Mouse (Mus musculus): Measurements from ENCODE around the gene Mctp2. TPM values are rescaled to one million over a fixed set of nuclear protein-coding genes. Genes with fewer than 3 reads are reported as not detected.
"Not testable (repeated sequence)": the region's sequence is repeated elsewhere in the genome, so short reads cannot be mapped to it uniquely, and the experiment has no call there.

Gene Mctp2
- total and polyA plus RNA-seq, 3 experiments = 0.11 TPM; not detected in 2

DNA sequence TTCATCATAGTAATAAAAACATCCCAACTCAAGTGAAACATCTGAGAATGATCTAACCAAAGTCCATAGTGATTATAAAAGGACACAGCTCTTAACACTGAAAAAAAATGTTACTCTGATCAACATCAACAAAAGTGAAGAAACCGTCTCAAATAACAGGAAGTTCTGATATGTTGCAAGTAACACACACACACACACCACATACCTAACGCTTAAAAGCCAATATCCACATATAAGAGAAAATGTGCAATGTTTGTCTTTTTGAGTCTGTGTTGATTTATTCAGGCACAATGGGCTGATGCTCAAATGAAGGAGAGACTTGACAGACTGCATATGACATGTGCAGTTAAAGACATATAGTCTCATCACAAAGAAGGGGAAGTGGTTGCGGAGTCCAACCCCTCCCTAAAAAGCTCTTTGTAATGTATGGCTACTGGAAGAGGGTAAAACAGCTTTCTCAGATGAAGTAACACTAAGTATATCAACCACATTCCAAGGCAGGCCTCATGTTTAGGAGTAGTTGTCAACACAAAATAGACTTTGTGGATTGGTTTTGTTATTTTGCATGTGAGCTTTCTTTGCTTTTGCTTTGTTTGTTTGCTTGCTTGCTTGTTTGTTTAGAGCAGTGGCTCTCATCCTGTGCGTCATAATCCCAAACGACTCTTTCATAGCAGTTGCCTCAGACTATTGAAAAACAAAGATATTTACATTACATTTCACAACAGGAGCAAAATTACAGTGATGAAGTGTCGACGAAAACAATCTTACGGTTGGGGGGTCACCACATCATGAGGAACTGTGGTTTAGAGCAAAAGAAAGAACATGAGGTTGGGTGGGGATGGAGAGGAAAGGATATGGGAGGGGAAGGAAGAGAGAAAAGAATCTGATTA, 45.4 kb downstream of the Mctp2 start:
- no peaks in the 10 kb centered on the region for H3K4me1 ChIP-seq (ENCODE audit: insufficient read depth, low read depth, low read length)
- ATAC-seq (ENCODE audit: extremely low read depth, insufficient number of reproducible peaks, low FRiP score, poor library complexity, severe bottlenecking) = no peak

GRCm38 (mm10) chr7:72259045-72259444, 47.4 kb downstream of the Mctp2 start:
- TF ChIP-seq CTCF (IDR thresholded peaks at IDR 0.05; ENCODE audit: low read depth, low read length) (no peak), TAL1 (conservative IDR thresholded peaks at IDR 0.05; ENCODE audit: low read depth, low read length) (no peak), POLR2AphosphoS5 (IDR thresholded peaks at IDR 0.05; ENCODE audit: insufficient replicate concordance, low read depth, low read length) (no peak), GATA2 (IDR thresholded peaks at IDR 0.05; ENCODE audit: borderline replicate concordance, low read depth, low read length) (no peak), GATA1 (IDR thresholded peaks at IDR 0.05; ENCODE audit: borderline replicate concordance, low read length) (no peak)
- Histone ChIP-seq H3K4me1 (ENCODE audit: insufficient read depth, low read depth, low read length) (no peaks in the 10 kb centered on the region), H3K9me3 (replicated peaks) (peaks cover 15% of the 10 kb centered on the region), H3K36me3 (replicated peaks) (no peaks in the 10 kb centered on the region), H3K27me3 (ENCODE audit: insufficient read depth, low read length) (no peaks in the 10 kb centered on the region), H3K4me3 (ENCODE audit: low read depth, low read length) (no peak overlapping the region)
- ATAC-seq (ENCODE audit: extremely low read depth, insufficient number of reproducible peaks, low FRiP score, poor library complexity, severe bottlenecking) = no peak
- no peak for DNase-seq (ENCODE audit: low spot score)

More for the DNA sequence above, 45.4 kb downstream of the Mctp2 start:
- H3K27me3 ChIP-seq (ENCODE audit: insufficient read depth, low read length) = no peaks in the 10 kb centered on the region
- H3K9me3 ChIP-seq (replicated peaks) = peaks cover 11% of the 10 kb centered on the region
- no peak overlapping the region for H3K4me3 ChIP-seq (ENCODE audit: low read depth, low read length)
- no peak for DNase-seq (ENCODE audit: low spot score)
- H3K36me3 ChIP-seq (replicated peaks) = no peaks in the 10 kb centered on the region
- TF ChIP-seq POLR2AphosphoS5 (IDR thresholded peaks at IDR 0.05; ENCODE audit: insufficient replicate concordance, low read depth, low read length) (no peak), GATA1 (IDR thresholded peaks at IDR 0.05; ENCODE audit: borderline replicate concordance, low read length) (no peak), TAL1 (conservative IDR thresholded peaks at IDR 0.05; ENCODE audit: low read depth, low read length) (no peak)

- H3K27me3 ChIP-seq (ENCODE audit: insufficient read depth, low read length); ATAC-seq (ENCODE audit: extremely low read depth, insufficient number of reproducible peaks, low FRiP score, poor library complexity, severe bottlenecking); H3K4me1 ChIP-seq (ENCODE audit: insufficient read depth, low read depth, low read length); DNase-seq (ENCODE audit: low spot score); H3K4me3 ChIP-seq (ENCODE audit: low read depth, low read length); H3K36me3 ChIP-seq (replicated peaks): not testable (repeated sequence)
- H3K9me3 ChIP-seq (replicated peaks) = peaks cover 14% of the 10 kb centered on the region
These were observed 56.1 kb downstream of the Mctp2 start for GRCm38 (mm10) chr7:72250326-72250725.

DNA sequence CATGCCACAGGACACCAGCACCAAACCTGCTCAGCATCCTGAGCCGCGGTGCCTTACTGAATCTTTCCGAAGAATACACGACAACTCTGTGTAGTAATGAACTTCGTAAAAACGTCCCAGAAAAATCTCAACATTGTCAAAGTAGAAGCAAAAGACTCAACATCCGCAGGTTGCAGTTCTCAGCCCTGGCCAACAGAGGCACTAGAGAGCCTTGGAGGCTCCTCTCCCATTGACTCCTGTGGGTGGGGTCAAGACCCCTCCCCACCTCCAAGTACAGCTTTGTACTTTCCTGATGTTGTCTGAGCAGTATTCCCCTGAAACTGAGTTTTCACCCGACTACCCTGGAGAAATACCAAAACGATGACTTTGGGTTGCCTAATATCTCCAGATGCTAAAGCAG, 65.1 kb downstream of the Mctp2 start:
- ATAC-seq (ENCODE audit: extremely low read depth, insufficient number of reproducible peaks, low FRiP score, poor library complexity, severe bottlenecking) = no peak
- no peaks in the 10 kb centered on the region for H3K4me1 ChIP-seq (ENCODE audit: insufficient read depth, low read depth, low read length)
- TF ChIP-seq POLR2AphosphoS5 (IDR thresholded peaks at IDR 0.05; ENCODE audit: insufficient replicate concordance, low read depth, low read length) (no peak), GATA1 (IDR thresholded peaks at IDR 0.05; ENCODE audit: borderline replicate concordance, low read length) (no peak), TAL1 (conservative IDR thresholded peaks at IDR 0.05; ENCODE audit: low read depth, low read length) (no peak), CTCF (IDR thresholded peaks at IDR 0.05; ENCODE audit: low read depth, low read length) (no peak), GATA2 (IDR thresholded peaks at IDR 0.05; ENCODE audit: borderline replicate concordance, low read depth, low read length) (no peak)
- no peaks in the 10 kb centered on the region for H3K36me3 ChIP-seq (replicated peaks)
- DNase-seq (ENCODE audit: low spot score) = no peak
- H3K9me3 ChIP-seq (replicated peaks) = peaks cover 24% of the 10 kb centered on the region
- H3K4me3 ChIP-seq (ENCODE audit: low read depth, low read length) = no peak overlapping the region
- H3K27me3 ChIP-seq (ENCODE audit: insufficient read depth, low read length) = no peaks in the 10 kb centered on the region

- Histone ChIP-seq H3K9me3 (replicated peaks) (peaks cover 15% of the 10 kb centered on the region), H3K4me1 (ENCODE audit: insufficient read depth, low read depth, low read length) (no peaks in the 10 kb centered on the region), H3K27me3 (ENCODE audit: insufficient read depth, low read length) (no peaks in the 10 kb centered on the region), H3K4me3 (ENCODE audit: low read depth, low read length) (no peak overlapping the region), H3K36me3 (replicated peaks) (no peaks in the 10 kb centered on the region)
- DNase-seq (ENCODE audit: low spot score) (no peak), ATAC-seq (ENCODE audit: extremely low read depth, insufficient number of reproducible peaks, low FRiP score, poor library complexity, severe bottlenecking) (no peak)
- TF ChIP-seq CTCF (IDR thresholded peaks at IDR 0.05; ENCODE audit: low read depth, low read length) (no peak), POLR2AphosphoS5 (IDR thresholded peaks at IDR 0.05; ENCODE audit: insufficient replicate concordance, low read depth, low read length) (no peak), GATA1 (IDR thresholded peaks at IDR 0.05; ENCODE audit: borderline replicate concordance, low read length) (no peak), GATA2 (IDR thresholded peaks at IDR 0.05; ENCODE audit: borderline replicate concordance, low read depth, low read length) (no peak), TAL1 (conservative IDR thresholded peaks at IDR 0.05; ENCODE audit: low read depth, low read length) (no peak)
These were observed 66.5 kb downstream of the Mctp2 start for GRCm38 (mm10) chr7:72239782-72240493.

GRCm38 (mm10) chr7:72238575-72238974, 67.8 kb downstream of the Mctp2 start:
- no peaks in the 10 kb centered on the region for H3K4me1 ChIP-seq (ENCODE audit: insufficient read depth, low read depth, low read length)
- H3K36me3 ChIP-seq (replicated peaks) = no peaks in the 10 kb centered on the region
- no peak for TF ChIP-seq GATA1 (IDR thresholded peaks at IDR 0.05; ENCODE audit: borderline replicate concordance, low read length)
- no peak overlapping the region for H3K4me3 ChIP-seq (ENCODE audit: low read depth, low read length)
- no peak for DNase-seq (ENCODE audit: low spot score)
- no peaks in the 10 kb centered on the region for H3K27me3 ChIP-seq (ENCODE audit: insufficient read depth, low read length)
- ATAC-seq (ENCODE audit: extremely low read depth, insufficient number of reproducible peaks, low FRiP score, poor library complexity, severe bottlenecking) = no peak
- H3K9me3 ChIP-seq (replicated peaks) = peaks cover 11% of the 10 kb centered on the region; the same call in 1 of the 2 replicates

Measured in G1E (cell line).